Mouse (Mus musculus) heart, postnatal 36 days (tissue): ENCODE measurements around the gene Gns. TPM values are rescaled to one million over a fixed set of nuclear protein-coding genes. Genes with fewer than 3 reads are reported as not detected.
"Not testable (repeated sequence)": the region's sequence is repeated elsewhere in the genome, so short reads cannot be mapped to it uniquely, and the experiment has no call there.

ENCODE experiments used
- DNase-seq, 2 experiments: peaks; one replicate each; pipeline ENCODE4 v3.0.0; 2021 to 2022
- intact Hi-C: fragments of 180-260 bp; cut with DNase I; formaldehyde crosslinking; loops from one replicate; pipeline ENCODE4 v1.15.1; 2025
- total RNA-seq, 2 experiments: library from RNA; stranded (reverse); gene quantifications; 2 replicates each; pipeline ENCODE4 v1.2.3; 2021

Gns gene
- 10 to 100 TPM; 82.1 to 83.5 TPM for total RNA-seq

DNA sequence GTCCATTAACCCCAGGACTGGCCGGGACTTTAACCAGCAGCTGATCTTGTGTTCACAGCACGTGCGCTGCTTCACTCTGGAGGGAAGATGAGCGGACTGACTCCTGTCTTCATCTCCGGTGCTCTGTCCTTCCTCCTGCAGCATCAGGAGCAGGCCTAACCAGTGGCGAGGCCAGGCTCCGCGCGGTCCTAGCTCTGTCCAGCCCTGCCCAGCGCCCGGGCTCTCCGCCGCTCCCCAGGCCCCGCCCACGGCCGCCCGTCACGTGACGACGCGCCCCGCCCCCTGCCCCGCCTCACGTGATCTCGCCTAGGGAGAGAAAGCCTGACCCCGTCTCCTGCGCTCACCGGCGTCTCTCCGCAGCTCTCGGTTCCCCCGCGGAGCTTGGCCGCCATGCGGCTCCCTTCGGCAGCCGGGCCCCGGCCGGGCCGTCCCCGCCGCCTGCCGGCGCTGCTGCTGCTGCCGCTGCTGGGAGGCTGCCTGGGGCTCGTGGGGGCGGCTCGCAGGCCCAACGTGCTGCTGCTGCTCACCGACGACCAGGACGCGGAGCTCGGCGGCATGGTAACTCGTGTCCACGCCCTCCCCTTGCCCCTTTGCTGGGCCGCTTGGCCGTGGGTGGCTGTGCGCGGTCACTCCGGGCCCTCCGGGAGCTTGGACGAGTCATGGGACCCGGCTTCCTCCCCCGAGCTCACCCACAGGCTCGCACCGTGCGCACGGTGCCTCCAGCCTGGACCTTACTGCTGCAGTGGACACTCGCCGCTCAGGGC is at the start of gene Gns:
TSS of gene Gns (plus strand) at position 290 of the 764 bp plus-strand sequence.
- peak; percentile 88 for DNase-seq
- intact Hi-C loops: no loop called here

GRCm38 (mm10) chr10:121315321-121316283 is 49.3 kb upstream of the Gns start:
- DNase-seq: peak in 1 of 2 experiments; percentile 33
- intact Hi-C loops: no loop called here

- DNase-seq: no peak
- intact Hi-C loops: no loop called here
These were observed 48.5 kb upstream of the Gns start for GRCm38 (mm10) chr10:121316361-121316760.

DNA sequence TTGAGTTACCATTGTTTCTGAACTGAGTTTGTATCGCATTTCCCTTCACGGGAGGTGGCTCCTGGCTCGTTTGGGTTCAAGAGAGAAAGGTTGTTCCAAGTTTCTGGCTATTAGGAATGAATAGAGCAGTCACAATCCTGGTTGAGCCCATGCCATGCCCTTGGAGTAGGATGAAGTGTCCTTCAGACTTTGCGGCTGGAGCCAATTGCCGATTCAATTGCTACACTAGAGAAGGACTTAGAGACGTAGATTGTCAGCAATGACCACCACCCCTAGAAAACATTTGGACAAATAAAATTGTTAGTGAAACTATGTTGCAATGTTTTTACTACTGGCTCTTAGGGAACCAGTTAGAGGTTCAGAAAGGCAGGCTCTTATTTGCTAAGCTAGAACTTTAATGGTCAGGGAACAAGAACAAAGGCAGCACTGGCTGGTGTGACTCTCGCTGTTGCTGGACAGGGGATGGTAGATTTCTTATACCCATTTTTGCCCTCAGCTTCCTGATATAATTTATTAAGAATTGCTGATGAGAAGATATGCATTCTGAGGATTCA is 46.4 kb upstream of the Gns start:
- DNase-seq: no peak
- intact Hi-C loops: no loop called here

GRCm38 (mm10) chr10:121323493-121323892 is 41.4 kb upstream of the Gns start:
- no peak for DNase-seq
- intact Hi-C loops: no loop called here

GRCm38 (mm10) chr10:121326167-121326566 is 38.7 kb upstream of the Gns start:
- DNase-seq: no peak
- intact Hi-C loops: no loop called here

DNA sequence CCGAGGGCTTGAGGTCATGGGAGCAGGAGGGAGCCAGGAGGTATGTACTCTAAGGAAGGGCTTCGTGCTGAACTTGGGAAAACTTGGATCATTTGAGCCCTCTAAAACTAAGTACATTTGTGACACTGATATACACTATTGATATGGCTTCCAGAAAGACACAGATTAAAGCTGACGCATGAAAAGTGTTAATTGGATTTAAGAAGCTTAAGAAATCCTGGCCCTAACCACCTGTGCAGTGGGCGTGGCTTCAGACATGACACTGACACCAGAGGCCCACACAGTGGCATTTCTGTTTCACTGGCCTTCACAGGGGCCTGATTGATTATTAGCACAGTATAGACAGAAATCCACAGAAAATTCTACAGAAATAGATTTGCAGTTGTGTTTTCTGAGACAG is 35.3 kb upstream of the Gns start:
- intact Hi-C loops: no loop called here
- DNase-seq: no peak

DNA sequence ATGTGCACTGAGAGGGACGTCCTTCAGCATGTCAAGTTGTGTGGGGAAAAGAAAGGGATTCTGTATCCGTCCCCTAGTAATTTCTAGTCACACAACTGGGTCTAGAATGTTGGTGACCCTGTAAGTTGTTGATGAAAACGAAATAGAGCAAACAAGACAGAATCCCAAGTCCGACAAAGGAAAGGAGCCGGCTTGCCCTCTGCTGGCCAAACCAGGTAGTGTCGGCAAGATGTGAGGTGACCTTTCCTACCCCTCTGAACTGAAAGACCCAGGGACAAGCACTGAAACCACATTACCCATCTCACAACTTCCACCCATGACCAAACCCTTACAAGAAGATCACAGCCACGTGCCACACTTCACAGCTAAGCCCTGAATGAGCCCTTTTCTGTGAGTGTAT is 34.0 kb upstream of the Gns start:
- intact Hi-C loops: loop anchor here (2.0 to 5.0 kb wide), 2 partner anchors 22 to 44 kb away; no protein-coding TSS in a partner anchor
- DNase-seq: peak; percentile 74 to 85

DNA sequence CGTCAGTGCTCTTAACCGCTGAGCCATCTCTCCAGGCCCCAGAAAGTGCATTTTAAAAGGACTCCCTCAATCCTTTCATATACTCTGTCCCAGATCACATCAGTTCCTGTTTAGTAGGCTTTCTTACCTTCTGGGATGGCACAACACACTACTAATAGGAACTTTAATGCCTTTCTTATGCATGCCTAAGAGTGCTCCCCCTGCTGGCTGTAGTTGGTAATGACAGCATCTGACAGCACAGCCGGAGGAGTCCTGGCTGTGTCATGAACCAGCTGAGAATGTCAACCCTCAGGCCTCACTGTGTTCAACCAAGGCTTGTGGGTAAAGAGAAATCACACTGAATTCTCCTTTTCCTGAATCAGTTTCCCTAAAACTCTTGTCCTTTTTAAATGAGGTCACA is 30.3 kb upstream of the Gns start:
- intact Hi-C loops: loop anchor here (5.0 kb wide), 1 partner anchor 47 kb away; no protein-coding TSS in a partner anchor
- peak; percentile 61 to 74 for DNase-seq

DNA sequence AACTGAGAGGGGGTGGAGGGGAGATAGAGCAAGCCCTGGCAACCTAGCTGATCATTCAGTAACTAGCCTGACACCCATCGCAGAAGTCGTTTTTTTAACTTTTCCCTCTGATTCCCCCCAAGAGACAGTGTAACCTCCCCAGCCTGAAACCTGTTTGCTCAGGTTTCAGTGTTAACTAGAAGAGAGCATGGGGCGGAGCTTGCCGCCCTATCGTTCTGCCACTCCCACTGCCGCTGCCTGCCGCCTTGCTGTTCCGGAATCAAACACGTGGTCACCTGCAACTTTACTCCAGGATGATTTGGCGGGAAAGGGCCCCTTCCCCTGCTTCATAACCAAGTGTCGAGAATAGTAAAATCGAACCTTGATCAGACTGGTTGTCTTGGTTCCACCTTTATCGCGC is 28.4 kb upstream of the Gns start:
- DNase-seq, intact Hi-C loops: not testable (repeated sequence)

DNA sequence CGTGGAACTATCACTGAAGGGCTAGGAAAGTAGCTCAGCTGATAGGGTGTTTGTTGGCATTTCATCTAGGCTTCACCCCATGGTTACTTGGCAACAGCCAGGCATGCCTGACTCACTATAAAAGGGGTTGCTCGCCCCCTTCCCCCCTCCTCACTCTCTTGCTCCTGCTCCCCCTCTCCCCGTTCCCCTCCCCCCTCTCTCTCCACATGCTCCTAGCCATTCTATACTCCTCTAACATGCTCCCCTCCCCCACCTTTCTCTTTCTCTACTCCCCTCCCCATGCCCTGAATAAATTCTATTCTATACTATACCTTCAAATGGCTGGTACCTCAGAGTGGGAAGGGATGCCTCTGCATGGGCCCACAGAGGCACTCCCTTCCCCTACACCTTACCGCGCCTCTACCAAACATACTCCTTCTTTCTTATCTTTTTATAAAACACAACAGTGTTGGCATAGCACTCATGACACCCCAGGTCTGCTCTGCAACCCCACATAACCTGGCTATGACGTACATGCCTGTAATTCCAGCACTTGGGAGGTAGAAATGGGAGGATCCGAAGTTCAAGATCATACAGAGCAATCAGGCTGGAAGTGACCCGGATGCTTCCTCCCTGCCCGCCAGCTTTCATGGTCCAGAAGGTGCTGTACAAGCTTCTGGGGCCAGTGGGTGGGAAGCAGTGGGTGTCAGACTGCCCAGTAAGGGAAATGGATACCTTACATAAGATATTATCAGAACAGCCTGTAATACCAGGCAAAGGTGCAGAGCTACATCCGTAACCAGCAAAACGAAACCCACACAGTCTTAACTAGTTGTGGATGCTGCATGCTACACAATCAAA is 23.9 kb upstream of the Gns start:
- DNase-seq: no peak
- intact Hi-C loops: no loop called here

DNA sequence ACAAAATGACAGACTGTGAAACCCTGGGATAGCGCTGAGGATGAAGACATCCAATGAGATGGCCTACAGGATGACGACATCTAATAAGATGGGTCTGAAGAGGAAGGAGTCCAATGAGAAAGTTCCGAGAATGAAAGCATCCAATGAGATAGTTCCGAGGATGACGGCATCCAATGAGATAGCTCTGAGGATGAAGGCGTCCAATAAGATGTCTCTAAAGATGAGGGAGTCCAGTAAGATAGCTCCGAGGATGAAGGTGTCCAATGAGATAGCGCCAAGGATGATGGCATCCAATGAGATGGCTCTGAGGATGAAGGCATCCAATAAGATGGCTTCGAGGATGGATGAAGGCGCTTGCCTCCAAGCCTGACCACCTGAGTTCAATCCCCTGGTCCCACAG is 22.6 kb upstream of the Gns start:
- no peak for DNase-seq
- intact Hi-C loops: no loop called here

DNA sequence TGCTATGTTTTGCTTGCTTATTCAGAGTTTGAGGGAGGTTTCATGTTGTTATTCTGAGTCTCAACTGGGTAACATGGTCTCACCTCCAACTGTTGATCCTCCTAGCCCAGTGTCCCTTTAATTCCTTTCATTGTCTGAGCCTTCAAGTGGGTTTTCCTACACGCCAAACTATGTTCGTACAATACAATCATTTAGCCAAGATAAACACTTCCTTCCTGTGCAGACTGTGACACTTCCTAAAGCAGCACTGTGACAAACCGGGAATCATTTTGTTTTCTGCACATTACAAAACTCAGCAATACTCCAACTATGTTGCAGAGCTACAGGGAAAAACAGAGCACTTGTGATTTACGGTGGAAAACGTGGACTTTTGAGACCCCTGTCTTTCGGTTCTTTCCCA is 21.0 kb upstream of the Gns start:
- intact Hi-C loops: no loop called here
- no peak for DNase-seq

GRCm38 (mm10) chr10:121349244-121349643 is 15.6 kb upstream of the Gns start:
- intact Hi-C loops: no loop called here
- no peak for DNase-seq

DNA sequence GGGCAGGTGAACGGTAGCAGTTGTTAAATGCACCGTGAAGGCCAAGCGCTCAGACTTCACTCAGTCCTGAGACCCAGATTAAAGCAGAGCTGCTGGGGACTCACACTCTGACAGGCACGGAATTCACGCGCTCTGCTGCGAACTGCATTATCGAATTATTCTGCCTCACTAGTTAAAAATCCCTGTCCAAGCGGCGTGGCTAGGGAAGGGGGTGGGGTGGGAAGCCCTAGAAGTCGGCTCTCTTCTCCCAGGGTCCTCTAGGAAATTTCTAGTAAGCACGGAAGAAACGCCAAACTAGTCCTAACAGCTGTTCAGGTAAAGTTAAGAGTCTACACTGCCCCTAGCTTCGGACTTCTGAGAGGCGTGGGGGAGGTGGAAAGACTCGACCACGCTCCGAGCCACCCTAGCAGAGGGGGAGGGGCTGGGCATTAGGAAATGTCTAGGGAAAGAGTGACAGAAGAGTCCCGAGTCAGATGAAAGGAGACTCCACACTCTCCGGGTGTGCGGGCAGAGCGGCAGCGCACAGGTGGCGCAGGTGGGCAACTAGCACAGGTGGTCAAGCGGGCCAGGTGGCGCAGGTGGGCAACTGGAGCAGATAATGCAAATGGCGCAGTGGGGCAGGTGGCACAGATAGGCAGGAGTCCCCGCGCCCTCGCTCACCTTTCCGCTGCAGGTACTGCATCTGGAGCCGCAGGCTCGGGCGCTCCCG is 14.4 kb upstream of the Gns start:
- peak in 1 of 2 experiments; percentile 7 for DNase-seq
- intact Hi-C loops: no loop called here

GRCm38 (mm10) chr10:121351066-121351581 is 13.8 kb upstream of the Gns start, which contains the start of gene Tbc1d30:
Tbc1d30 (minus strand) TSS chr10:121351278.
- peak; percentile 66 to 69 for DNase-seq

GRCm38 (mm10) chr10:121351692-121352290 is 13.1 kb upstream of the Gns start:
- DNase-seq: no peak
- intact Hi-C loops: no loop called here

More at GRCm38 (mm10) chr10:121351066-121351581, 13.8 kb upstream of the Gns start, which contains the start of gene Tbc1d30:
- intact Hi-C loops: no loop called here

DNA sequence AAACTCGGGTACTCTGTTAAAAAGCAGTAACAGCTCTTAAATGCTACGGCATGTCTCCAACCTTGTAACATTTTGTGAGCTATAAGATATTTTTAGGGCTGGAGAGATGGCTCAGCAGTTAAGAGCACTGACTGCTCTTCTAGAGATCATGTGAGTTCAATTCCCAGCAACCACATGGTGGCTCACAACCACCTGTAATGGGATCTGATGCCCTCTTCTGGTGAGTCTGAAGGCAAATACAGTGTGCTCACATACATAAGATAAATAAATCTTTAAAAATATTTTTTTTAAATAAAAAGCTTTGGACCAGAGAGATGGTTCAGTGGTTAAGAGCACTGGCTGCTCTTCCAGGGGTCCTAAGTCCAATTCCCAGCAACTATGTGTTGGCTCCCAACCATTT is 4.5 kb upstream of the Gns start:
- DNase-seq: no peak
- intact Hi-C loops: no loop called here

DNA sequence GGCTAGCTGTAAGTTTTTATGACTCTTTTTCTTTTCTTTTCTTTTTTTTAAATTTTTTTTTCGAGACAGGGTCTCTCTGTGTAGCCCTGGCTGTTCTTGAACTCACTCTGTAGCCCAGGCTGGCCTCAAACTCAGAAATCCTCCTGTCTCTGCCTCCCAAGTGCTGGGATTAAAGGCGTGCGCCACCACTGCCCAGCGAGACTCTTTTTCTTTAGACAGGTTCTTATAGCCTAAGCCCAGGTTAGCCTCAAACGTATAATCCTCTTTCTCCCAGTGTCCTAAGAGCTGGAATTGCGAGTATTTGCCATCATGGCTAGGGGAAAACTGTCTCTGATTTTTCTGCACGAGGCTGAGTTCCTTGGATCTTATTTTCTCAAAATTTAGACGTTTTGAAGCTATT is 1.7 kb upstream of the Gns start:
- intact Hi-C loops: no loop called here
- DNase-seq: no peak
